Mouse (Mus musculus): ENCODE results near the gene Fabp6. TPM values are rescaled to one million over a fixed set of nuclear protein-coding genes. Genes with fewer than 3 reads are reported as not detected.

The Fabp6 gene
- total and polyA plus RNA-seq, 3 experiments, result not detected

DNA sequence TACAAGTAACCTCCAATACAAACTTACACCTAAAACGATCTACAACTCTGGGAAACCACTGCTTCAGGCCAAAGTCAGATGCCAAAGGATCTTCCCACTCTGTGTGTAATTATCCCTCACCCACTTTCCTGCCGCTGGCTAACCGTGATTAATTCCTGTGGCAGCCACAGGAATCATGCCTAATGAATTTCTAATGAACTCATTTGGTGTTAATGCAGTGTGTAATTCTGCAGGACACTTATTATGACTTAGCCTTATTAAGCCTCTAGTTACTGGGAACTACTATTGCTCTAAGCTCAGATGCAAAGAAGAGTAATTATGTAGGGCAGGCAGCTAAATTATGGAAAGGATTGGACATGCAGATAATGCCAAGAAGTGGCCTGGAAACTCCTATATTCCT, 7.1 kb upstream of the Fabp6 start:
- no peaks in the 10 kb centered on the region for H3K4me1 ChIP-seq (ENCODE audit: control insufficient read depth in 1 of 2, insufficient read depth in 2 of 2, low read length in 2 of 2)
- no peaks in the 10 kb centered on the region for H3K9me3 ChIP-seq (replicated peaks; ENCODE audit: insufficient read depth, low read length)
- no peaks in the 10 kb centered on the region for H3K27me3 ChIP-seq (ENCODE audit: control insufficient read depth in 1 of 2, insufficient read depth in 2 of 2, low read length in 2 of 2)
- TF ChIP-seq USF2 (IDR thresholded peaks at IDR 0.05; ENCODE audit: borderline replicate concordance in 1 of 2, insufficient read depth in 1 of 2, low read depth in 1 of 2, low read length in 2 of 2) (no peak), GABPA (IDR thresholded peaks at IDR 0.05; ENCODE audit: low read depth, low read length) (no peak), MAZ (IDR thresholded peaks at IDR 0.05; ENCODE audit: low read depth, low read length) (no peak), SMC3 (IDR thresholded peaks at IDR 0.05; ENCODE audit: low read depth, low read length) (no peak), NELFE (IDR thresholded peaks at IDR 0.05; ENCODE audit: low read depth, low read length) (no peak), ETS1 (IDR thresholded peaks at IDR 0.05; ENCODE audit: low read depth, low read length) (no peak), MAFK (IDR thresholded peaks at IDR 0.05; ENCODE audit: borderline replicate concordance, low read depth, low read length) (no peak), HCFC1 (IDR thresholded peaks at IDR 0.05; ENCODE audit: low read depth, low read length) (no peak), BHLHE40 (IDR thresholded peaks at IDR 0.05; ENCODE audit: borderline replicate concordance, low read depth, low read length) (no peak), GATA1 (IDR thresholded peaks at IDR 0.05; ENCODE audit: low read depth, low read length) (no peak), POLR2A (IDR thresholded peaks at IDR 0.05; ENCODE audit: control insufficient read depth in 1 of 2, insufficient read depth in 1 of 2, low read depth in 1 of 2, low read length in 2 of 2, poor library complexity in 1 of 2) (no peak), CHD2 (IDR thresholded peaks at IDR 0.05; ENCODE audit: low read length) (no peak), TAL1 (IDR thresholded peaks at IDR 0.05; ENCODE audit: low read length) (no peak), NRF1 (IDR thresholded peaks at IDR 0.05; ENCODE audit: insufficient read depth, low read depth, low read length, poor library complexity, severe bottlenecking) (no peak), CHD1 (IDR thresholded peaks at IDR 0.05; ENCODE audit: low read depth, low read length) (no peak), MAX (IDR thresholded peaks at IDR 0.05; ENCODE audit: low read length) (no peak)
- H3K36me3 ChIP-seq (ENCODE audit: control insufficient read depth in 1 of 2, insufficient read depth in 2 of 2, low read length in 2 of 2), result no peaks in the 10 kb centered on the region
- no peak overlapping the region for H3K9ac ChIP-seq (ENCODE audit: control insufficient read depth, low read depth, low read length, poor library complexity, severe bottlenecking)
- H3K4me3 ChIP-seq (ENCODE audit: control insufficient read depth in 1 of 2, insufficient read depth in 1 of 2, low read depth in 2 of 2, low read length in 2 of 2), result no peak overlapping the region
- H3K27ac ChIP-seq (ENCODE audit: control insufficient read depth, low read depth, low read length), result no peak overlapping the region
- DNase-seq (ENCODE audit: low read depth, low spot score), result no peak
- H3K79me2 ChIP-seq (ENCODE audit: control insufficient read depth, insufficient read depth, low read length, poor library complexity), result no peaks in the 10 kb centered on the region

- no peaks in the 10 kb centered on the region for H3K9me3 ChIP-seq (replicated peaks; ENCODE audit: insufficient read depth, low read length)
- no peaks in the 10 kb centered on the region for H3K79me2 ChIP-seq (ENCODE audit: control insufficient read depth, insufficient read depth, low read length, poor library complexity)
- no peak for DNase-seq (ENCODE audit: low read depth, low spot score)
- no peak overlapping the region for H3K27ac ChIP-seq (ENCODE audit: control insufficient read depth, low read depth, low read length)
- H3K27me3 ChIP-seq (ENCODE audit: control insufficient read depth in 1 of 2, insufficient read depth in 2 of 2, low read length in 2 of 2), result no peaks in the 10 kb centered on the region
- H3K36me3 ChIP-seq (ENCODE audit: control insufficient read depth in 1 of 2, insufficient read depth in 2 of 2, low read length in 2 of 2), result no peaks in the 10 kb centered on the region
- H3K4me1 ChIP-seq (ENCODE audit: control insufficient read depth in 1 of 2, insufficient read depth in 2 of 2, low read length in 2 of 2), result no peaks in the 10 kb centered on the region
- TF ChIP-seq JUND (IDR thresholded peaks at IDR 0.05; ENCODE audit: low read depth, low read length), result no peak
- TF ChIP-seq MAX (IDR thresholded peaks at IDR 0.05; ENCODE audit: low read length), result no peak
- no peak for TF ChIP-seq CHD2 (IDR thresholded peaks at IDR 0.05; ENCODE audit: low read length)
- TF ChIP-seq MAFK (IDR thresholded peaks at IDR 0.05; ENCODE audit: borderline replicate concordance, low read depth, low read length), result no peak
- TF ChIP-seq MXI1 (IDR thresholded peaks at IDR 0.05; ENCODE audit: low read depth, low read length), result no peak
- TF ChIP-seq ZNF384 (IDR thresholded peaks at IDR 0.05; ENCODE audit: low read depth, low read length), result no peak
- no peak for TF ChIP-seq EP300 (IDR thresholded peaks at IDR 0.05; ENCODE audit: low read depth in 1 of 2, low read length in 2 of 2)
- no peak overlapping the region for H3K9ac ChIP-seq (ENCODE audit: control insufficient read depth, low read depth, low read length, poor library complexity, severe bottlenecking)
- H3K4me3 ChIP-seq (ENCODE audit: control insufficient read depth in 1 of 2, insufficient read depth in 1 of 2, low read depth in 2 of 2, low read length in 2 of 2), result no peak overlapping the region
Measured at GRCm38 (mm10) chr11:43605859-43606258, 4.5 kb upstream of the Fabp6 start.

Data from MEL (cell line).